Mouse (Mus musculus) erythroblast, embryonic 14.5 days (primary cell): ENCODE measurements around the gene Olfr47. TPM values are rescaled to one million over a fixed set of nuclear protein-coding genes. Genes with fewer than 3 reads are reported as not detected.
"Not testable (repeated sequence)": the region's sequence is repeated elsewhere in the genome, so short reads cannot be mapped to it uniquely, and the experiment has no call there.

Experiments
- H3K27me3 ChIP-seq: 2 replicates; pipeline ENCODE4 v1.6.1; 2012; ENCODE audit warnings: inconsistent platforms; ENCODE audit not compliant: control insufficient read depth
- H3K36me3 ChIP-seq: 2 replicates; pipeline ENCODE4 v1.6.1; 2012; ENCODE audit warnings: mild to moderate bottlenecking, inconsistent platforms; ENCODE audit not compliant: control insufficient read depth
- H3K4me1 ChIP-seq: 2 replicates; pipeline ENCODE4 v1.6.1; 2012; ENCODE audit warnings: inconsistent platforms; ENCODE audit not compliant: control insufficient read depth
- H3K4me3 ChIP-seq: replicated peaks from 2 replicates; pipeline ENCODE3; 2012; ENCODE audit warnings: moderate library complexity, mild to moderate bottlenecking, inconsistent platforms
- H3K9me3 ChIP-seq: 2 replicates; pipeline ENCODE4 v1.6.1; 2012; ENCODE audit warnings: low read length, inconsistent platforms, mixed read lengths; ENCODE audit not compliant: control insufficient read depth
- GATA1 ChIP-seq: IDR thresholded peaks from 2 replicates; pipeline ENCODE4 v1.6.1; 2012; ENCODE audit warnings: low read length, inconsistent platforms, mixed read lengths
- TAL1 ChIP-seq: IDR thresholded peaks from 3 replicates; pipeline ENCODE4 v1.6.1; 2012; ENCODE audit warnings: low read length, inconsistent platforms, mixed read lengths
- polyA plus RNA-seq: library from polyadenylated mRNA; stranded (reverse); fragments of >175 nt; gene quantifications from 2 replicates; pipeline ENCODE4 v1.2.3, GENCODE M21; 2012

Olfr47 gene
- not detected in 2 replicates for polyA plus RNA-seq

- H3K4me3 ChIP-seq, H3K36me3 ChIP-seq, H3K9me3 ChIP-seq, H3K27me3 ChIP-seq, H3K4me1 ChIP-seq: not testable (repeated sequence)
Measured at GRCm38 (mm10) chr6:43231255-43231654, at the start of gene Olfr47. Gene Olfr47 (plus strand): TSS chr6:43231529.

GRCm38 (mm10) chr6:43190986-43191385, 40.3 kb upstream of the Olfr47 start:
- Histone ChIP-seq H3K36me3 (no peaks in the 10 kb centered on the region), H3K4me3 (no peak overlapping the region), H3K9me3 (no peaks in the 10 kb centered on the region), H3K4me1 (no peaks in the 10 kb centered on the region), H3K27me3 (no peaks in the 10 kb centered on the region)
- TF ChIP-seq TAL1 (no peak), GATA1 (no peak)

GRCm38 (mm10) chr6:43196781-43197180, 34.5 kb upstream of the Olfr47 start, which contains the start of gene Olfr435:
Gene Olfr435 (plus strand): TSS chr6:43197146.
- no peak within 1 kb of the TSS for H3K4me3 ChIP-seq
- no peaks in the 10 kb centered on the region for H3K36me3 ChIP-seq
- H3K4me1 ChIP-seq: no peaks in the 10 kb centered on the region
- TF ChIP-seq GATA1 (no peak), TAL1 (no peak)
- no peaks in the 10 kb centered on the region for H3K9me3 ChIP-seq
- no peaks in the 10 kb centered on the region for H3K27me3 ChIP-seq

DNA sequence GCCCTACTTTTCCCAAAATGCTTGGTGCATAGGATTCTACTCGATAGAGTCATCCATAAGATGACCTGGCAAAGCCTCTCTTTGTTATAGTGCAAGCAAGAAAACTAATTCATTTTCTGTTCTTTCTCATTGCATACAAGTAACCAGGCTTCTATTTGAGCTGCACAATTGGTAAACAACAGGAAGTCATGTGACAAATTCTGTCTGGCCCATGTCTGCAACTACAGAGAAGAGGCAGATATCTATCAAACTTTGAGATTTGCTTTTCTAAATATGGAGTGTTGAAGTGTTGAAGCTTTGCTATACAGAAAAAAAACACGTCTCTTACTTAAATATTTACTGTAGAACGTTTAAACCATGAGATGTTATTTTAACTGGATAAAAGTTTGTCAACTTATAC, 33.2 kb upstream of the Olfr47 start:
- Histone ChIP-seq H3K27me3 (no peaks in the 10 kb centered on the region), H3K4me3 (no peak overlapping the region), H3K4me1 (no peaks in the 10 kb centered on the region), H3K9me3 (no peaks in the 10 kb centered on the region), H3K36me3 (no peaks in the 10 kb centered on the region)
- TF ChIP-seq GATA1: no peak

- Histone ChIP-seq H3K27me3 (no peaks in the 10 kb centered on the region), H3K36me3 (no peaks in the 10 kb centered on the region), H3K4me1 (no peaks in the 10 kb centered on the region), H3K9me3 (no peaks in the 10 kb centered on the region), H3K4me3 (no peak overlapping the region)
- TF ChIP-seq GATA1 (no peak), TAL1 (no peak)
Measured at GRCm38 (mm10) chr6:43202786-43203185, 28.5 kb upstream of the Olfr47 start.

DNA sequence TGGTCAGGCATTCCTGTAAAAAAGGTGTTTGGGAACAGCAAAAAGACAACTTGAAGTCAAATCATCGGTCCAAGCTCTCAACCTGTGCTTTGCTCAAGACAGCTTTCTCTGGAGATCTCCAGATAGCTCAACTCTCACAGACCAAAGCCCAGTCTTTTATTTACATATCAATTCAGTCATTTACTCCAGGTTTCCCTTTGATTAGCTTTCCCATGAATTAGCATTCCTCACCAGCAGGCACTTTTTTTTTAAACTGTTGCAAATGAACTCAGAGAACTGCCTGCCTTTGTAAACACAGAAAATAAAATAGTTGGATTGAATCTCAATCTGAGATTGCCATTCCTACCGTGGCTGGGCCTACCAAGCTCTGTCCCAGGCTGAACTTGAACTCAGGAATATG, 26.0 kb upstream of the Olfr47 start:
- TF ChIP-seq GATA1: no peak
- TF ChIP-seq TAL1: no peak
- Histone ChIP-seq H3K4me1 (no peaks in the 10 kb centered on the region), H3K4me3 (no peak overlapping the region), H3K36me3 (no peaks in the 10 kb centered on the region), H3K9me3 (no peaks in the 10 kb centered on the region), H3K27me3 (no peaks in the 10 kb centered on the region)

GRCm38 (mm10) chr6:43212873-43213272, 18.5 kb upstream of the Olfr47 start, which contains the start of gene Olfr434:
Gene Olfr434 (plus strand): TSS chr6:43213021.
- H3K9me3 ChIP-seq, H3K4me1 ChIP-seq, H3K4me3 ChIP-seq, H3K36me3 ChIP-seq, H3K27me3 ChIP-seq: not testable (repeated sequence)

- TF ChIP-seq GATA1 (no peak), TAL1 (no peak)
- Histone ChIP-seq H3K27me3 (no peaks in the 10 kb centered on the region), H3K4me3 (no peak overlapping the region), H3K4me1 (no peaks in the 10 kb centered on the region), H3K9me3 (no peaks in the 10 kb centered on the region), H3K36me3 (no peaks in the 10 kb centered on the region)
Measured at GRCm38 (mm10) chr6:43242061-43242460, 10.7 kb downstream of the Olfr47 start.

DNA sequence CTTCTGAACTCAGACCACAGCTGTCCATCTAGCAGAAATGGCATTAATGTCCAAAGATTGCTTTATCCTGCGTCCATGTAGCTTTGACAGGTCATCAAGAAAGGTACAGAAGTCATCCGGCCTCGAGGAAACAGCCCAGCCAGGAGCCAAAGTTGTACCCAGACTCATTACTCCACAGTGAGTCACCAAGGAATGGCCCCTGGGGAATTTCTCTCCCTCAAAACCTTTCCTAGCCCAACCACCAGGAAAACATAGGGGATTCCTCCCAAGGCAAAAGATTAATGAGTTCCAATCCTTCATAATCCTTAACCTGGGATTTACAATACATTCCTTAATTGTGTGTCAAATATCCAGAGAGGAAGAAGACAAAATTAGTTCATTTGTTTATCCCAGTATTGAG, 16.1 kb downstream of the Olfr47 start:
- Histone ChIP-seq H3K27me3 (no peaks in the 10 kb centered on the region), H3K9me3 (no peaks in the 10 kb centered on the region), H3K36me3 (no peaks in the 10 kb centered on the region), H3K4me3 (no peak overlapping the region), H3K4me1 (no peaks in the 10 kb centered on the region)
- TF ChIP-seq GATA1 (no peak), TAL1 (no peak)

- H3K36me3 ChIP-seq: no peaks in the 10 kb centered on the region
- H3K27me3 ChIP-seq: no peaks in the 10 kb centered on the region
- no peaks in the 10 kb centered on the region for H3K4me1 ChIP-seq
- H3K9me3 ChIP-seq: no peaks in the 10 kb centered on the region
- H3K4me3 ChIP-seq: no peak overlapping the region
- no peak for TF ChIP-seq TAL1
- TF ChIP-seq GATA1: no peak
Measured at GRCm38 (mm10) chr6:43252994-43253393, 21.7 kb downstream of the Olfr47 start.
